In the genomic region with DNA sequence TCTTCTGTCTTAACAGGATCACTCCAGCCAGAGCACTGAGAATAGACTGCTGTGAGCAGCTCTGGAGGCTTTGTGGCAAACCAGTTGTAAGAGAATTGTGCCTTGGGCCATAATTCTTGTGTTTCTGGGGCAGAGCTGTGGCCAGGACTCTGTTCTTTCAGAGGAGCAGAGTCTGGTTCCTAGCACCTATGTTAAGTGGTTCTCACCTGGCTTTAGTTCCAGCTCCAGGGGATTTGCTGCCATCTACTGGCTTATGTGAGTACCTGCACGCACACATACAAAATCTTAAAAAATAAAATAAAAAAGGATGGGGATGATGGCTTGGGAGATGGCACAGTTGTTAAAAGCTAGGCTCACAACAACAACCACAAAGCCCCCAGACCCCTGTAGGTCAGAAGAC, we compare ENCODE assay signal across 10 mouse cellular contexts. TPM values are rescaled to one million over a fixed set of nuclear protein-coding genes. Genes with fewer than 3 reads are reported as not detected.
A peak's percentile ranks its signal among the peaks of the same experiment; 100 is the strongest.
DNase-seq lines count a peak whose midpoint lies in the region; ATAC-seq lines count a peak whose summit lies in the region.
"Had no signal": no experiment of that assay in that cellular context is flagged by ENCODE, and none has a peak within 500 bp of the region (broad histone marks: within the 10 kb centered on the region; RNA-seq: fewer than 3 reads in every experiment).

No protein-coding gene starts in this region.

- no peak overlapping the region for H3K27ac ChIP-seq in midbrain, embryonic 11.5 days (ENCODE audit: low read depth, low read length)
- H3K27ac ChIP-seq in midbrain, embryonic 13.5 days: no peak overlapping the region
- H3K27ac ChIP-seq in kidney, embryonic 14.5 days (ENCODE audit: low read depth, low read length): no peak overlapping the region
- H3K27ac ChIP-seq: midbrain, embryonic 12.5 days had no signal

- H3K9me3 ChIP-seq in midbrain, embryonic 11.5 days (ENCODE audit: control insufficient read depth, low read length): no peaks in the 10 kb centered on the region
- H3K9me3 ChIP-seq in midbrain, embryonic 13.5 days: no peaks in the 10 kb centered on the region
- H3K9me3 ChIP-seq in kidney, embryonic 14.5 days (ENCODE audit: control insufficient read depth, low read length): no peaks in the 10 kb centered on the region
- H3K9me3 ChIP-seq: midbrain, embryonic 12.5 days had no signal

- H3K36me3 ChIP-seq in midbrain, embryonic 11.5 days (ENCODE audit: control insufficient read depth, insufficient read depth, low read length): no peaks in the 10 kb centered on the region
- H3K36me3 ChIP-seq in midbrain, embryonic 13.5 days: peaks cover 3% of the 10 kb centered on the region; the same call in 1 of the 2 replicates
- H3K36me3 ChIP-seq in kidney, embryonic 14.5 days (ENCODE audit: control insufficient read depth, insufficient read depth, low read length): no peaks in the 10 kb centered on the region
- H3K36me3 ChIP-seq: midbrain, embryonic 12.5 days had no signal

- no peak overlapping the region for H3K9ac ChIP-seq in midbrain, embryonic 11.5 days (ENCODE audit: low read length)
- no peak overlapping the region for H3K9ac ChIP-seq in midbrain, embryonic 13.5 days (replicated peaks)
- H3K9ac ChIP-seq in kidney, embryonic 14.5 days (ENCODE audit: low read depth, low read length): no peak overlapping the region
- H3K9ac ChIP-seq: midbrain, embryonic 12.5 days had no signal

- peak; percentile 67 for DNase-seq in CD4-positive, CD25-positive, alpha-beta regulatory T cell, adult 2 months (ENCODE audit: low read depth, low spot score)
- DNase-seq in midbrain, embryonic 11.5 days (ENCODE audit: low spot score, missing footprints): peak; percentile 82
- peak; percentile 53 for DNase-seq in retina, embryonic 14.5 days (ENCODE audit: low spot score)
- DNase-seq in cerebellum, postnatal 25 days: no peak
- DNase-seq: right cerebral cortex, postnatal 25 days had no signal

- no peaks in the 10 kb centered on the region for H3K4me1 ChIP-seq in midbrain, embryonic 11.5 days (ENCODE audit: control insufficient read depth, insufficient read depth, low read length)
- H3K4me1 ChIP-seq in midbrain, embryonic 13.5 days (replicated peaks): no peaks in the 10 kb centered on the region
- H3K4me1 ChIP-seq in kidney, embryonic 14.5 days (ENCODE audit: control insufficient read depth, insufficient read depth, low read length): no peaks in the 10 kb centered on the region
- H3K4me1 ChIP-seq: midbrain, embryonic 12.5 days had no signal

- WGBS in midbrain, embryonic 11.5 days: 25% methylated on average over 1 of the region's 1 CpGs
- WGBS in midbrain, embryonic 13.5 days: 30% methylated on average over 1 of the region's 1 CpGs
- WGBS in kidney, embryonic 14.5 days: 46% methylated on average over 1 of the region's 1 CpGs

- no peak for ATAC-seq in CD4-positive, CD25-positive, alpha-beta regulatory T cell, adult 4 months
- no peak for ATAC-seq in midbrain, embryonic 11.5 days (ENCODE audit: low FRiP score)
- ATAC-seq in midbrain, embryonic 13.5 days: no peak
- 0 out of 2 replicates have a peak, but pooled peaks have one; percentile 42 for ATAC-seq in common myeloid progenitor, adult 5-6 weeks (replicated peaks; ENCODE audit: low read depth, poor library complexity, severe bottlenecking)
- no peak for ATAC-seq in kidney, embryonic 14.5 days (ENCODE audit: low FRiP score, low TSS enrichment)

- no peak overlapping the region for H3K4me3 ChIP-seq in midbrain, embryonic 11.5 days (ENCODE audit: low read depth, low read length)
- no peak overlapping the region for H3K4me3 ChIP-seq in midbrain, embryonic 13.5 days (replicated peaks)
- H3K4me3 ChIP-seq in kidney, embryonic 14.5 days (ENCODE audit: low read length): no peak overlapping the region
- H3K4me3 ChIP-seq: midbrain, embryonic 12.5 days had no signal

- H3K27me3 ChIP-seq in midbrain, embryonic 11.5 days (ENCODE audit: control insufficient read depth, insufficient read depth, low read length): no peaks in the 10 kb centered on the region
- H3K27me3 ChIP-seq in midbrain, embryonic 13.5 days: no peaks in the 10 kb centered on the region
- no peaks in the 10 kb centered on the region for H3K27me3 ChIP-seq in kidney, embryonic 14.5 days (ENCODE audit: control insufficient read depth, insufficient read depth, low read length)
- H3K27me3 ChIP-seq: midbrain, embryonic 12.5 days had no signal

- no peak overlapping the region for H3K4me2 ChIP-seq in midbrain, embryonic 11.5 days
- H3K4me2 ChIP-seq in midbrain, embryonic 13.5 days (replicated peaks): no peak overlapping the region
- H3K4me2 ChIP-seq in kidney, embryonic 14.5 days (replicated peaks; ENCODE audit: low read depth, low read length): no peak overlapping the region
- H3K4me2 ChIP-seq: midbrain, embryonic 12.5 days had no signal

RNA-seq across cellular contexts. Expression of a gene that starts 27.1 kb away (rescaled TPM):
- polyA plus RNA-seq in CD4-positive, CD25-positive, alpha-beta regulatory T cell, adult 4 months (2017; shearing (Covaris generic)): 10 to 100 TPM; 78.0 to 83.2 TPM
- 38.5 and 41.8 TPM in 2 replicates for polyA plus RNA-seq in midbrain, embryonic 11.5 days (2014; fragmentation: Nextera tagmentation; extraction: Ambion mirVana)
- polyA plus RNA-seq in midbrain, embryonic 13.5 days (2015; fragmentation: Nextera tagmentation; extraction: Ambion mirVana): 43.5 and 45.1 TPM in 2 replicates
- 58.5 and 82.2 TPM in 2 replicates for total RNA-seq in common myeloid progenitor, adult 5-6 weeks (2017)
- 51.7 and 51.8 TPM in 2 replicates for polyA plus RNA-seq in kidney, embryonic 14.5 days (2014; fragmentation: Nextera tagmentation; extraction: Ambion mirVana)

RNA-seq across cellular contexts. Expression of a gene that starts 30.1 kb away (rescaled TPM):
- polyA plus RNA-seq in CD4-positive, CD25-positive, alpha-beta regulatory T cell, adult 4 months (2017; shearing (Covaris generic)): 10 to 100 TPM; 47.1 to 54.3 TPM
- 68.3 and 76.1 TPM in 2 replicates for polyA plus RNA-seq in midbrain, embryonic 11.5 days (2014; fragmentation: Nextera tagmentation; extraction: Ambion mirVana)
- polyA plus RNA-seq in midbrain, embryonic 13.5 days (2015; fragmentation: Nextera tagmentation; extraction: Ambion mirVana): 60.2 and 61.8 TPM in 2 replicates
- 55.5 and 58.3 TPM in 2 replicates for total RNA-seq in common myeloid progenitor, adult 5-6 weeks (2017)
- polyA plus RNA-seq in kidney, embryonic 14.5 days (2014; fragmentation: Nextera tagmentation; extraction: Ambion mirVana): 53.7 and 70.4 TPM in 2 replicates

Comparison
In these comparisons a context has a peak if more than half of its experiments do, and no peak if none do; other contexts are left out.
1. DNase-seq: peak in CD4-positive, CD25-positive, alpha-beta regulatory T cell, adult 2 months (single experiment), midbrain, embryonic 11.5 days (single experiment) and retina, embryonic 14.5 days (single experiment); none in cerebellum, postnatal 25 days (0 of 2).